Mouse (Mus musculus) myocyte (in vitro differentiated cells): ENCODE results near the gene Fam19a5.

Experiments used
- E2F4 ChIP-seq: IDR thresholded peaks from one replicate; pipeline ENCODE4 v1.6.1; 2011; ENCODE audit warnings: mild to moderate bottlenecking, control low read depth, moderate library complexity; ENCODE audit not compliant: insufficient read depth
- MAX ChIP-seq: IDR thresholded peaks from one replicate; pipeline ENCODE4 v1.6.1; 2011; ENCODE audit warnings: low read depth, mild to moderate bottlenecking, control low read depth
- MYOD1 ChIP-seq, 3 experiments: IDR thresholded peaks; one replicate each; pipeline ENCODE4 v1.6.1; 2011; ENCODE audit warnings: control low read depth in 2 of 3, low read depth in 2 of 3, mild to moderate bottlenecking in 2 of 3, moderate library complexity in 1 of 3; ENCODE audit not compliant: insufficient read length in 2 of 3, control insufficient read depth in 1 of 3
- POLR2A ChIP-seq: IDR thresholded peaks from one replicate; pipeline ENCODE4 v1.6.1; 2011; ENCODE audit warnings: low read depth, mild to moderate bottlenecking, control low read depth, moderate library complexity; ENCODE audit not compliant: insufficient read length
- TCF3 ChIP-seq: IDR thresholded peaks from one replicate; pipeline ENCODE4 v1.6.1; 2011; ENCODE audit warnings: low read depth, control low read depth; ENCODE audit not compliant: insufficient read length
- USF1 ChIP-seq: IDR thresholded peaks from one replicate; pipeline ENCODE4 v1.6.1; 2011; ENCODE audit warnings: low read depth, mild to moderate bottlenecking, control low read depth, moderate library complexity

DNA sequence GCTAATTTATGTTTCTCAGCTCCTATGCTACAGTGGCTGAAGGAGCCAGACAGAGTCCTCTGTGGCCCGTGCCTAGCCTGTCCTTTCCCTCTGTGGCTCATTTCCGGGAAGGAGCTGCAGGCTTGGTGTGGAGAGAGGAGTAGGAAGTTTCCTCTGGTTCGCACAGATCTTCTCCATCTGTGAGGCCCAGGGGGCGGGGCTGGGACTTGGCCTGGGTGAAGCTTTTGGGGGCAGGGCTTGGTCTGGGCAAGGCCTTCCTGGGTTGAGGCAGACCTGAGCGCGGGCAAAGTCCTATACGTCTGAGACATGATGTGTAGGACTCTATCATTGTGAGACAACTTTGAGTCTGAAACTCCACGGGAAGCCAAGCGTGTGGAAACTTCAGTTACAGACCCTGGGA lies 11.7 kb downstream of the Fam19a5 start:
- no peak for TF ChIP-seq E2F4
- no peak for TF ChIP-seq MAX
- TF ChIP-seq POLR2A: no peak
- TF ChIP-seq USF1: no peak
- no peak for TF ChIP-seq TCF3
- no peak for TF ChIP-seq MYOD1 (IDR thresholded peaks at IDR 0.05; ENCODE audit: control insufficient read depth in 1 of 3, insufficient read length in 2 of 3, low read depth in 2 of 3)
